Mouse (Mus musculus) gastrocnemius, adult 18-20 months (tissue): ENCODE measurements around the gene Parl. TPM values are rescaled to one million over a fixed set of nuclear protein-coding genes. Genes with fewer than 3 reads are reported as not detected.

Source experiments
- DNase-seq: peaks from one replicate; pipeline ENCODE4 v3.0.0; 2021; ENCODE audit warnings: low spot score
- total RNA-seq, 2 experiments: library from RNA; stranded (reverse); gene quantifications; 2 replicates each; pipeline ENCODE4 v1.2.3; 2021

Gene Parl
- total RNA-seq, 2 experiments from 2014 or later: 61.3 to 68.5 TPM

- no peak for DNase-seq
Measured at GRCm38 (mm10) chr16:20238646-20239045, 63.5 kb downstream of the Parl start.

- no peak for DNase-seq
Measured at GRCm38 (mm10) chr16:20237426-20237825, 64.8 kb downstream of the Parl start.

- no peak for DNase-seq
Measured at GRCm38 (mm10) chr16:20234406-20234805, 67.8 kb downstream of the Parl start.

Other genes with a start within 250 kb of the Parl start
- 100 to 1,000 TPM; 164 to 165 TPM for gene Klhl24, start 204.8 kb downstream of the Parl start, total RNA-seq
- gene Yeats2, start 161.3 kb downstream of the Parl start, total RNA-seq: 1 to 10 TPM; 3.3 to 3.7 TPM
- under 1 TPM; 0.31 to 0.66 TPM for gene Map6d1, start 61.0 kb downstream of the Parl start, total RNA-seq
- under 1 TPM in 1 of 2 experiments, not detected in 1; 0.07 TPM for gene Cyp2ab1, start 23.0 kb upstream of the Parl start, total RNA-seq
- gene Abcc5, start 124.0 kb upstream of the Parl start, total RNA-seq: 10 to 100 TPM; 54.0 to 56.5 TPM
- 10 to 100 TPM; 52.6 to 54.4 TPM for gene Eif2b5, start 196.4 kb upstream of the Parl start, total RNA-seq
- 10 to 100 TPM; 28.4 to 32.0 TPM for gene Dvl3, start 214.6 kb upstream of the Parl start, total RNA-seq
- 100 to 1,000 TPM; 121 to 146 TPM for gene Ap2m1, start 233.1 kb upstream of the Parl start, total RNA-seq
- gene Abcf3, start 246.2 kb upstream of the Parl start, total RNA-seq: 10 to 100 TPM; 50.3 to 69.8 TPM